25 mouse cellular contexts compared by ENCODE assay signal in the genomic region with DNA sequence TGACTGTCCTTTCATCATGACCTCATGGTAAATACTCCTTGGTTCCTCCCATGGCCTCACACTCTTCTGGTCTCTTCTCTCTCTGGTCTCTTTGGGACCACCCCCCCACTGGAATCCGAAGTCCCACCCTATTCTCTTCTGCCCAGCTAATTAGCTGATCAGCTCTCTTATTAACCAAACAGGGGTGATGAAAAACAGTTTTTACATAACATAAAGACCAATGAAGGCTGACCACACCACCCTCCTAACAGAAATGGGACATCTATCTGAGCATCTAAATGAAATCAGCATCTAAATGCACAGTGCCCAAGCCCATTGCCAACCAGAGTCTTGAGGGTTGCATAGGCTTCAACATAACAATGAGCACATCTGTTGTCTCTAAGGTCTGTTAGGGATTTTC. TPM values are rescaled to one million over a fixed set of nuclear protein-coding genes. Genes with fewer than 3 reads are reported as not detected.
DNase-seq lines count a peak whose midpoint lies in the region; ATAC-seq and TF ChIP-seq lines count a peak whose summit lies in the region.
"Had no signal": no experiment of that assay in that cellular context is flagged by ENCODE, and none has a peak within 500 bp of the region (broad histone marks: within the 10 kb centered on the region; RNA-seq: fewer than 3 reads in every experiment).

No protein-coding gene starts in this region.

- H3K9me3 ChIP-seq in E14TG2a.4 (ENCODE audit: low read length), result peaks cover 43% of the 10 kb centered on the region
- no peaks in the 10 kb centered on the region for H3K9me3 ChIP-seq in midbrain, embryonic 14.5 days (ENCODE audit: control insufficient read depth, low read length)
- H3K9me3 ChIP-seq: embryonic facial prominence, embryonic 10.5 days; embryonic facial prominence, embryonic 12.5 days; forebrain, embryonic 13.5 days; forebrain, embryonic 15.5 days; G1E had no signal

- no peaks in the 10 kb centered on the region for H3K27me3 ChIP-seq in E14TG2a.4 (ENCODE audit: insufficient read depth, low read length)
- no peaks in the 10 kb centered on the region for H3K27me3 ChIP-seq in midbrain, embryonic 14.5 days (ENCODE audit: control insufficient read depth, insufficient read depth, low read length)
- H3K27me3 ChIP-seq: CH12.LX; embryonic facial prominence, embryonic 12.5 days; forebrain, embryonic 13.5 days; forebrain, embryonic 15.5 days; Patski had no signal

- peak; percentile 100 for DNase-seq in ES-CJ7 (ENCODE audit: low read depth, low spot score)
- peak; percentile 100 for DNase-seq in R1 (ENCODE audit: low read depth, low spot score)
- DNase-seq in ZHBTc4 (ENCODE audit: low read depth, low spot score), result peak; percentile 97
- no peak for DNase-seq in midbrain, embryonic 14.5 days
- DNase-seq in urinary bladder, postnatal 36 days (ENCODE audit: low spot score in 2 of 2), result no peak
- DNase-seq: adrenal gland, adult 2 months; adrenal gland, postnatal 14 days; adrenal gland, postnatal 36 days; B cell, adult 2 months; cerebellum, adult 11-12 months; cerebellum, adult 2 months; cerebellum, adult 9-10 months; cerebellum, postnatal 10 days; cerebellum, postnatal 25 days; forebrain, postnatal 0 days had no signal

- peaks cover 46% of the 10 kb centered on the region for H3K36me3 ChIP-seq in E14TG2a.4 (ENCODE audit: insufficient read depth, low read length)
- peaks cover 34% of the 10 kb centered on the region for H3K36me3 ChIP-seq in midbrain, embryonic 14.5 days (ENCODE audit: control insufficient read depth, insufficient read depth, low read length)

- no peak for TF ChIP-seq CTCF in E14TG2a.4 (conservative IDR thresholded peaks at IDR 0.05; ENCODE audit: low read length)

- no peak overlapping the region for H3K27ac ChIP-seq in midbrain, embryonic 14.5 days (replicated peaks; ENCODE audit: low read depth, low read length)
- H3K27ac ChIP-seq: embryonic facial prominence, embryonic 10.5 days; embryonic facial prominence, embryonic 12.5 days; forebrain, embryonic 13.5 days; forebrain, embryonic 15.5 days had no signal

- H3K9ac ChIP-seq in midbrain, embryonic 14.5 days (replicated peaks; ENCODE audit: low read length), result no peak overlapping the region
- H3K9ac ChIP-seq: embryonic facial prominence, embryonic 12.5 days; forebrain, embryonic 13.5 days; forebrain, embryonic 15.5 days; forebrain, postnatal 0 days had no signal

- no peak for ATAC-seq in midbrain, embryonic 14.5 days (ENCODE audit: low FRiP score, low TSS enrichment)
- no peak for ATAC-seq in megakaryocyte-erythroid progenitor cell, adult 5-6 weeks (replicated peaks; ENCODE audit: low FRiP score, low TSS enrichment, poor library complexity, severe bottlenecking)
- ATAC-seq: CD4-positive, CD25-positive, alpha-beta regulatory T cell, adult 4 months; forebrain, embryonic 13.5 days; forebrain, embryonic 15.5 days; forebrain, postnatal 0 days; Patski had no signal

- H3K4me3 ChIP-seq in E14TG2a.4 (replicated peaks; ENCODE audit: low read length), result peak overlapping the region; percentile 80; the same call in 1 of the 2 replicates
- no peak overlapping the region for H3K4me3 ChIP-seq in midbrain, embryonic 14.5 days (replicated peaks; ENCODE audit: low read depth, low read length)
- H3K4me3 ChIP-seq: embryonic facial prominence, embryonic 10.5 days; embryonic facial prominence, embryonic 12.5 days; forebrain, embryonic 13.5 days; forebrain, embryonic 15.5 days had no signal

- H3K4me1 ChIP-seq in E14TG2a.4 (replicated peaks; ENCODE audit: low read depth, low read length), result peaks cover 57% of the 10 kb centered on the region
- H3K4me1 ChIP-seq in midbrain, embryonic 14.5 days (ENCODE audit: control insufficient read depth, insufficient read depth, low read length), result no peaks in the 10 kb centered on the region
- H3K4me1 ChIP-seq: embryonic facial prominence, embryonic 10.5 days; embryonic facial prominence, embryonic 12.5 days; forebrain, embryonic 13.5 days; forebrain, embryonic 15.5 days had no signal

- H3K4me2 ChIP-seq in midbrain, embryonic 14.5 days (ENCODE audit: low read length), result no peak overlapping the region
- H3K4me2 ChIP-seq: embryonic facial prominence, embryonic 12.5 days; forebrain, embryonic 13.5 days; forebrain, embryonic 15.5 days had no signal

- 76% methylated on average over 1 of the region's 1 CpGs for WGBS in midbrain, embryonic 14.5 days

RNA-seq across cellular contexts. Expression of a gene that starts 3.8 kb away (rescaled TPM):
- 110 and 114 TPM in 2 replicates for polyA plus RNA-seq in midbrain, embryonic 14.5 days (2014; fragmentation: Nextera tagmentation; extraction: Ambion mirVana)
- 200 and 308 TPM in 2 replicates for total RNA-seq in megakaryocyte-erythroid progenitor cell, adult 5-6 weeks (2014; fragmentation: Nextera tagmentation)
- total RNA-seq in megakaryocyte-erythroid progenitor cell, adult 5-6 weeks (2017), result 111 and 165 TPM in 2 replicates

RNA-seq across cellular contexts. Expression of a gene that starts 18.3 kb away (rescaled TPM):
- 42.4 and 47.8 TPM in 2 replicates for polyA plus RNA-seq in midbrain, embryonic 14.5 days (2014; fragmentation: Nextera tagmentation; extraction: Ambion mirVana)
- 72.3 and 94.1 TPM in 2 replicates for total RNA-seq in megakaryocyte-erythroid progenitor cell, adult 5-6 weeks (2014; fragmentation: Nextera tagmentation)
- total RNA-seq in megakaryocyte-erythroid progenitor cell, adult 5-6 weeks (2017), result 52.5 and 56.0 TPM in 2 replicates

RNA-seq across cellular contexts. Expression of a gene that starts 19.0 kb away (rescaled TPM):
- polyA plus RNA-seq in midbrain, embryonic 14.5 days (2014; fragmentation: Nextera tagmentation; extraction: Ambion mirVana), result 93.4 and 154 TPM in 2 replicates
- 36.4 and 68.6 TPM in 2 replicates for total RNA-seq in megakaryocyte-erythroid progenitor cell, adult 5-6 weeks (2014; fragmentation: Nextera tagmentation)
- total RNA-seq in megakaryocyte-erythroid progenitor cell, adult 5-6 weeks (2017), result 57.0 and 87.8 TPM in 2 replicates

RNA-seq across cellular contexts. Expression of a gene that starts 23.8 kb away (rescaled TPM):
- polyA plus RNA-seq in midbrain, embryonic 14.5 days (2014; fragmentation: Nextera tagmentation; extraction: Ambion mirVana), result not detected in 2 replicates
- not detected in 2 replicates for total RNA-seq in megakaryocyte-erythroid progenitor cell, adult 5-6 weeks (2014; fragmentation: Nextera tagmentation)
- total RNA-seq in megakaryocyte-erythroid progenitor cell, adult 5-6 weeks (2017), result 0.14 TPM in 1 of 2 replicates, not detected in the other
- total RNA-seq: adrenal gland, adult 2 months; adrenal gland, postnatal 14 days; adrenal gland, postnatal 36 days; forebrain, postnatal 0 days had no signal
- polyA plus RNA-seq: CD4-positive, CD25-positive, alpha-beta regulatory T cell, adult 4 months; forebrain, embryonic 13.5 days; forebrain, postnatal 0 days had no signal

RNA-seq across cellular contexts. Expression of a gene that starts 33.9 kb away (rescaled TPM):
- 122 and 134 TPM in 2 replicates for polyA plus RNA-seq in midbrain, embryonic 14.5 days (2014; fragmentation: Nextera tagmentation; extraction: Ambion mirVana)
- 94.6 and 96.0 TPM in 2 replicates for total RNA-seq in megakaryocyte-erythroid progenitor cell, adult 5-6 weeks (2014; fragmentation: Nextera tagmentation)
- 41.9 and 75.8 TPM in 2 replicates for total RNA-seq in megakaryocyte-erythroid progenitor cell, adult 5-6 weeks (2017)

Comparison
In these comparisons a context has a peak if more than half of its experiments do, and no peak if none do; other contexts are left out.
1. DNase-seq: peak in ES-CJ7 (single experiment), R1 (single experiment) and ZHBTc4 (single experiment); none in midbrain, embryonic 14.5 days (single experiment) and urinary bladder, postnatal 36 days (0 of 2).